Mouse (Mus musculus): ENCODE data around the gene Podnl1. TPM values are rescaled to one million over a fixed set of nuclear protein-coding genes. Genes with fewer than 3 reads are reported as not detected.
A peak's percentile ranks its signal among the peaks of the same experiment; 100 is the strongest.

Podnl1 gene
- total RNA-seq, 2 experiments from 2014 or later, result not detected

Small RNA genes within 50 kb of the gene (microRNA-seq; reads per million reads assigned to microRNA genes)
- gene Gm25110, result not detected
- gene Mir181c, result 101 reads per million, percentile 60 among the genes with 10 or more reads in this experiment
- 113 reads per million, percentile 61 among the genes with 10 or more reads in this experiment for gene Mir181d
- gene Mir709, result not detected

Other genes with a start within 250 kb of the Podnl1 start
- 10 to 100 TPM; 14.1 to 17.2 TPM for gene Adgrl1, start 225.9 kb upstream of the Podnl1 start, total RNA-seq (2021)
- gene Gm10644, start 170.8 kb upstream of the Podnl1 start, total RNA-seq (2021), result under 1 TPM; 0.57 to 0.75 TPM
- gene Asf1b, start 170.5 kb upstream of the Podnl1 start, total RNA-seq (2021), result under 1 TPM; 0.24 to 0.32 TPM
- gene Prkaca, start 153.0 kb upstream of the Podnl1 start, total RNA-seq (2021), result 100 to 1,000 TPM; 155 to 157 TPM
- 10 to 100 TPM; 12.3 to 16.9 TPM for gene Samd1, start 128.3 kb upstream of the Podnl1 start, total RNA-seq (2021)
- gene 1700067K01Rik, start 124.5 kb upstream of the Podnl1 start, total RNA-seq (2021), result not detected
- 1 to 10 TPM; 2.0 to 2.4 TPM for gene 2210011C24Rik, start 113.8 kb upstream of the Podnl1 start, total RNA-seq (2021)
- under 1 TPM; 0.09 to 0.11 TPM for gene Palm3, start 104.5 kb upstream of the Podnl1 start, total RNA-seq (2021)
- under 1 TPM; 0.37 to 0.66 TPM for gene Il27ra, start 83.4 kb upstream of the Podnl1 start, total RNA-seq (2021)
- gene Rln3, start 81.0 kb upstream of the Podnl1 start, total RNA-seq (2021), result not detected
- 1 to 10 TPM; 1.2 TPM for gene Gm10643, start 60.9 kb upstream of the Podnl1 start, total RNA-seq (2021)
- 1 to 10 TPM; 4.6 to 4.8 TPM for gene Rfx1, start 59.2 kb upstream of the Podnl1 start, total RNA-seq (2021)
- gene Dcaf15, start 21.2 kb upstream of the Podnl1 start, total RNA-seq (2021), result 1 to 10 TPM; 4.8 to 4.9 TPM
- 10 to 100 TPM; 15.8 to 16.3 TPM for gene Cc2d1a, start 21.9 kb downstream of the Podnl1 start, total RNA-seq (2021)
- gene 4930432K21Rik, start 22.0 kb downstream of the Podnl1 start, total RNA-seq (2021), result under 1 TPM; 0.31 to 0.57 TPM
- gene Nanos3, start 59.2 kb downstream of the Podnl1 start, total RNA-seq (2021), result under 1 TPM in 1 of 2 experiments, not detected in 1; 0.82 TPM
- gene Zswim4, start 111.1 kb downstream of the Podnl1 start, total RNA-seq (2021), result 1 to 10 TPM; 6.6 to 7.2 TPM
- gene D8Ertd738e, start 123.7 kb downstream of the Podnl1 start, total RNA-seq (2021), result 100 to 1,000 TPM; 185 to 187 TPM
- 10 to 100 TPM; 13.8 to 19.7 TPM for gene Mri1, start 131.3 kb downstream of the Podnl1 start, total RNA-seq (2021)
- 1 to 10 TPM; 7.3 to 9.4 TPM for gene Ccdc130, start 144.4 kb downstream of the Podnl1 start, total RNA-seq (2021)